Mouse (Mus musculus) G1E (cell line): Measurements from ENCODE around the gene Gatm.

Experiments
- CTCF ChIP-seq: IDR thresholded peaks from 2 replicates; pipeline ENCODE4 v1.5.1; 2012; ENCODE audit warnings: low read depth, low read length, inconsistent platforms, mixed read lengths
- GATA1 ChIP-seq: IDR thresholded peaks from 2 replicates; pipeline ENCODE4 v1.6.1; 2012; ENCODE audit warnings: borderline replicate concordance, low read length, inconsistent platforms, mixed read lengths
- POLR2AphosphoS5 ChIP-seq: IDR thresholded peaks from 2 replicates; pipeline ENCODE4 v1.6.1; 2012; ENCODE audit warnings: low read depth, low read length, inconsistent platforms; ENCODE audit not compliant: insufficient replicate concordance
- TAL1 ChIP-seq: conservative IDR thresholded peaks from 2 replicates; pipeline ENCODE4 v1.6.1; 2012; ENCODE audit warnings: low read depth, low read length, inconsistent platforms, mixed read lengths

DNA sequence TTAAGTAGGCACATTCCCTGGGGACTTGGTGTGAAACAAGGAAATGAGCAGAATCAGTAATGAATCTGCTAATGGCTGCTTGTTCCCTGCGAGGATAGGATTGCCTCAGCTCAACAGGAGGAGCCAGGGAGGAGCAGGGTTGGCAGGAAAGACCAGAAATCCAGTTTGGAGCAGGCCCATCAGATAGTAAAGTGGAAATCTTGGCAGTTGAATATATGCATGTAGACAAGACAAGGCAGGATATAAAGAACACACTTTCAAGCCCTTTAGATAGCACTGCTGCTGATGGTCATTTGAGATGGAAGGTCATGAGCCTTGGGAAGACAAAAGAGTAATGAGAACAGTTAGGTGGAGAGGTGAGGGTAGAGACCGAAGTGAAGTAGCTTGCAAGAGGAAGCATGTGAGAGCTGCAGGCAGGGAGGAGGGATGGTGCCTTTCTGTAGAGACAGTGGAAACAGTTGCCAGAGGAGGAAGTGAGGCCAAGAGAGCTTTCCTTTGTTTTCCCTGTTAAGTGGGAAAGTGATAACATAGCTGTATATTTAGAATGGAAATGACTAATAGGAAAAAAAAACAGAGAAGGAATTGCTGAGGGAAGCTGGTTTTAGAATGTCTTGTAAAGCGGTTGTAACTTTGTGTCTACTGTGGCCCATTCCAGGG lies 29.6 kb downstream of the Gatm start:
- TF ChIP-seq CTCF (no peak), GATA1 (no peak), POLR2AphosphoS5 (no peak), TAL1 (no peak)
